Mouse (Mus musculus): ENCODE measurements around the gene Rhbg. TPM values are rescaled to one million over a fixed set of nuclear protein-coding genes. Genes with fewer than 3 reads are reported as not detected.

The Rhbg gene
- polyA plus RNA-seq, 1 experiment from 2014 or later, result 0.18 TPM

- WGBS, result 43% methylated on average over 4 of the region's 4 CpGs
- Histone ChIP-seq H3K9ac (ENCODE audit: low read depth, low read length) (no peak overlapping the region), H3K36me3 (ENCODE audit: control insufficient read depth, insufficient read depth, low read length) (peaks cover 12% of the 10 kb centered on the region), H3K27ac (ENCODE audit: low read length) (peak overlapping the region; percentile 84), H3K4me2 (ENCODE audit: low read length) (no peak overlapping the region), H3K4me3 (ENCODE audit: low read depth, low read length) (no peak overlapping the region), H3K9me3 (replicated peaks; ENCODE audit: control insufficient read depth, low read length, poor library complexity, severe bottlenecking) (no peaks in the 10 kb centered on the region), H3K27me3 (ENCODE audit: control insufficient read depth, insufficient read depth, low read depth, low read length) (peaks cover 5% of the 10 kb centered on the region), H3K4me1 (ENCODE audit: control insufficient read depth, insufficient read depth, low read length) (peaks cover 26% of the 10 kb centered on the region)
- ATAC-seq, result no peak
Observed at GRCm38 (mm10) chr3:88227260-88227659, 27.2 kb downstream of the Rhbg start.

GRCm38 (mm10) chr3:88226101-88226845, 28.2 kb downstream of the Rhbg start:
- no peak overlapping the region for H3K9ac ChIP-seq (ENCODE audit: low read depth, low read length)
- H3K4me2 ChIP-seq (ENCODE audit: low read length), result no peak overlapping the region
- 66% methylated on average over 10 of the region's 10 CpGs for WGBS
- ATAC-seq, result no peak
- H3K4me3 ChIP-seq (ENCODE audit: low read depth, low read length), result no peak overlapping the region
- peak overlapping the region; percentile 84 for H3K27ac ChIP-seq (ENCODE audit: low read length)
- H3K9me3 ChIP-seq (replicated peaks; ENCODE audit: control insufficient read depth, low read length, poor library complexity, severe bottlenecking), result no peaks in the 10 kb centered on the region
- H3K36me3 ChIP-seq (ENCODE audit: control insufficient read depth, insufficient read depth, low read length), result peaks cover 12% of the 10 kb centered on the region
- peaks cover 5% of the 10 kb centered on the region for H3K27me3 ChIP-seq (ENCODE audit: control insufficient read depth, insufficient read depth, low read depth, low read length)
- peaks cover 28% of the 10 kb centered on the region for H3K4me1 ChIP-seq (ENCODE audit: control insufficient read depth, insufficient read depth, low read length)

GRCm38 (mm10) chr3:88224929-88225328, 29.6 kb downstream of the Rhbg start:
- no peak for ATAC-seq
- Histone ChIP-seq H3K27me3 (ENCODE audit: control insufficient read depth, insufficient read depth, low read depth, low read length) (peaks cover 3% of the 10 kb centered on the region), H3K4me1 (ENCODE audit: control insufficient read depth, insufficient read depth, low read length) (peaks cover 33% of the 10 kb centered on the region), H3K4me2 (ENCODE audit: low read length) (no peak overlapping the region), H3K4me3 (ENCODE audit: low read depth, low read length) (no peak overlapping the region), H3K9me3 (replicated peaks; ENCODE audit: control insufficient read depth, low read length, poor library complexity, severe bottlenecking) (no peaks in the 10 kb centered on the region), H3K9ac (ENCODE audit: low read depth, low read length) (0 out of 2 replicates have a peak overlapping the region, but pooled peaks have one; percentile 4), H3K36me3 (ENCODE audit: control insufficient read depth, insufficient read depth, low read length) (peaks cover 12% of the 10 kb centered on the region), H3K27ac (ENCODE audit: low read length) (peak overlapping the region; percentile 84)
- 63% methylated on average over 2 of the region's 2 CpGs for WGBS

- no peak overlapping the region for H3K4me3 ChIP-seq (ENCODE audit: low read depth, low read length)
- peak; percentile 23 for ATAC-seq
- H3K9me3 ChIP-seq (replicated peaks; ENCODE audit: control insufficient read depth, low read length, poor library complexity, severe bottlenecking), result no peaks in the 10 kb centered on the region
- H3K36me3 ChIP-seq (ENCODE audit: control insufficient read depth, insufficient read depth, low read length), result peaks cover 12% of the 10 kb centered on the region
- 31% methylated on average over 6 of the region's 6 CpGs for WGBS
- no peak overlapping the region for H3K9ac ChIP-seq (ENCODE audit: low read depth, low read length)
- H3K27ac ChIP-seq (ENCODE audit: low read length), result peak overlapping the region; percentile 84
- peaks cover 3% of the 10 kb centered on the region; the same call in 1 of the 2 replicates for H3K27me3 ChIP-seq (ENCODE audit: control insufficient read depth, insufficient read depth, low read depth, low read length)
- H3K4me2 ChIP-seq (ENCODE audit: low read length), result no peak overlapping the region
- H3K4me1 ChIP-seq (ENCODE audit: control insufficient read depth, insufficient read depth, low read length), result peaks cover 23% of the 10 kb centered on the region
Observed at GRCm38 (mm10) chr3:88222446-88222845, 32.1 kb downstream of the Rhbg start.

- peaks cover 3% of the 10 kb centered on the region; the same call in 1 of the 2 replicates for H3K27me3 ChIP-seq (ENCODE audit: control insufficient read depth, insufficient read depth, low read depth, low read length)
- H3K27ac ChIP-seq (ENCODE audit: low read length), result peak overlapping the region; percentile 84
- 25% methylated on average over 12 of the region's 12 CpGs for WGBS
- H3K4me2 ChIP-seq (ENCODE audit: low read length), result peak overlapping the region; percentile 12; the same call in 1 of the 2 replicates
- H3K9me3 ChIP-seq (replicated peaks; ENCODE audit: control insufficient read depth, low read length, poor library complexity, severe bottlenecking), result no peaks in the 10 kb centered on the region
- H3K4me1 ChIP-seq (ENCODE audit: control insufficient read depth, insufficient read depth, low read length), result peaks cover 23% of the 10 kb centered on the region
- no peak overlapping the region for H3K4me3 ChIP-seq (ENCODE audit: low read depth, low read length)
- ATAC-seq, result peak; percentile 79
- H3K9ac ChIP-seq (ENCODE audit: low read depth, low read length), result peak overlapping the region; percentile 39
- H3K36me3 ChIP-seq (ENCODE audit: control insufficient read depth, insufficient read depth, low read length), result peaks cover 12% of the 10 kb centered on the region
Observed at GRCm38 (mm10) chr3:88221519-88222390, 32.8 kb downstream of the Rhbg start.

- Histone ChIP-seq H3K4me3 (ENCODE audit: low read depth, low read length) (no peak overlapping the region), H3K36me3 (ENCODE audit: control insufficient read depth, insufficient read depth, low read length) (0 out of 2 replicates have a peak, but pooled peaks cover 8% of the 10 kb centered on the region), H3K4me1 (ENCODE audit: control insufficient read depth, insufficient read depth, low read length) (peaks cover 23% of the 10 kb centered on the region)
Observed at GRCm38 (mm10) chr3:88220842-88221241, 33.7 kb downstream of the Rhbg start.

GRCm38 (mm10) chr3:88219940-88220339, 34.6 kb downstream of the Rhbg start:
- ATAC-seq, result no peak
- Histone ChIP-seq H3K4me3 (ENCODE audit: low read depth, low read length) (no peak overlapping the region), H3K36me3 (ENCODE audit: control insufficient read depth, insufficient read depth, low read length) (0 out of 2 replicates have a peak, but pooled peaks cover 3% of the 10 kb centered on the region), H3K27me3 (ENCODE audit: control insufficient read depth, insufficient read depth, low read depth, low read length) (peaks cover 3% of the 10 kb centered on the region), H3K4me1 (ENCODE audit: control insufficient read depth, insufficient read depth, low read length) (peaks cover 21% of the 10 kb centered on the region), H3K9ac (ENCODE audit: low read depth, low read length) (peak overlapping the region; percentile 36), H3K9me3 (replicated peaks; ENCODE audit: control insufficient read depth, low read length, poor library complexity, severe bottlenecking) (no peaks in the 10 kb centered on the region), H3K27ac (ENCODE audit: low read length) (peak overlapping the region; percentile 84), H3K4me2 (ENCODE audit: low read length) (peak overlapping the region; percentile 70)
- 5% methylated on average over 9 of the region's 9 CpGs for WGBS

More at GRCm38 (mm10) chr3:88220842-88221241, 33.7 kb downstream of the Rhbg start:
- WGBS, result 5% methylated on average over 6 of the region's 6 CpGs
- H3K4me2 ChIP-seq (ENCODE audit: low read length), result peak overlapping the region; percentile 70; the same call in 1 of the 2 replicates
- H3K27ac ChIP-seq (ENCODE audit: low read length), result peak overlapping the region; percentile 84
- H3K9me3 ChIP-seq (replicated peaks; ENCODE audit: control insufficient read depth, low read length, poor library complexity, severe bottlenecking), result no peaks in the 10 kb centered on the region
- peaks cover 3% of the 10 kb centered on the region; the same call in 1 of the 2 replicates for H3K27me3 ChIP-seq (ENCODE audit: control insufficient read depth, insufficient read depth, low read depth, low read length)
- ATAC-seq, result no peak
- peak overlapping the region; percentile 39; the same call in 1 of the 2 replicates for H3K9ac ChIP-seq (ENCODE audit: low read depth, low read length)

GRCm38 (mm10) chr3:88217679-88218078, 36.8 kb downstream of the Rhbg start:
- Histone ChIP-seq H3K36me3 (ENCODE audit: control insufficient read depth, insufficient read depth, low read length) (no peaks in the 10 kb centered on the region), H3K27ac (ENCODE audit: low read length) (peak overlapping the region; percentile 80), H3K4me2 (ENCODE audit: low read length) (peak overlapping the region; percentile 70), H3K4me1 (ENCODE audit: control insufficient read depth, insufficient read depth, low read length) (peaks cover 34% of the 10 kb centered on the region), H3K9ac (ENCODE audit: low read depth, low read length) (peak overlapping the region; percentile 83), H3K27me3 (ENCODE audit: control insufficient read depth, insufficient read depth, low read depth, low read length) (peaks cover 6% of the 10 kb centered on the region), H3K9me3 (replicated peaks; ENCODE audit: control insufficient read depth, low read length, poor library complexity, severe bottlenecking) (no peaks in the 10 kb centered on the region), H3K4me3 (ENCODE audit: low read depth, low read length) (peak overlapping the region; percentile 49)
- ATAC-seq, result no peak
- 25% methylated on average over 1 of the region's 2 CpGs for WGBS

All from midbrain, embryonic 16.5 days (tissue).